8 mouse cellular contexts compared by ENCODE assay signal in genomic region chr4:46304757-46305384, GRCm38 (mm10). TPM values are rescaled to one million over a fixed set of nuclear protein-coding genes. Genes with fewer than 3 reads are reported as not detected.
DNase-seq lines count a peak whose midpoint lies in the region; ATAC-seq and TF ChIP-seq lines count a peak whose summit lies in the region.

No protein-coding gene starts in this region.

- H3K4me1 ChIP-seq in ES-E14 (ENCODE audit: control insufficient read depth in 2 of 2, insufficient read depth in 2 of 2, low read length in 2 of 2, poor library complexity in 1 of 2): peaks cover 0 to 2% of the 10 kb centered on the region in 2 experiments; a peak in 1 of 4 replicates
- H3K4me1 ChIP-seq in forebrain, embryonic 16.5 days (replicated peaks; ENCODE audit: control insufficient read depth, insufficient read depth, low read length): peaks cover 13% of the 10 kb centered on the region
- no peaks in the 10 kb centered on the region for H3K4me1 ChIP-seq in lung, embryonic 14.5 days (ENCODE audit: insufficient read depth)

- ATAC-seq in forebrain, embryonic 16.5 days: peak; percentile 93
- ATAC-seq in lung, embryonic 14.5 days (ENCODE audit: insufficient read depth): peak; percentile 79
- ATAC-seq in neutrophil, adult 5-6 weeks (ENCODE audit: extremely low read depth, insufficient number of reproducible peaks, low FRiP score, poor library complexity, severe bottlenecking): peak; percentile 45; the same call in 1 of the 2 replicates

- H3K27ac ChIP-seq in ES-E14 (ENCODE audit: insufficient read depth, low read depth, low read length, poor library complexity, severe bottlenecking): no peak overlapping the region
- peak overlapping the region; percentile 26; the same call in 1 of the 2 replicates for H3K27ac ChIP-seq in forebrain, embryonic 16.5 days (ENCODE audit: low read length)
- H3K27ac ChIP-seq in lung, embryonic 14.5 days (ENCODE audit: low read depth): no peak overlapping the region

- intact Hi-C loops in heart, postnatal 36 days (cut with DNase I): loop anchor here (2.0 to 5.0 kb wide), 2 partner anchors 82 to 102 kb away; partner anchors contain the start of gene Trmo

- H3K9ac ChIP-seq in ES-E14 (ENCODE audit: insufficient read depth, low read depth, low read length, poor library complexity, severe bottlenecking): peak overlapping the region; percentile 91
- H3K9ac ChIP-seq in forebrain, embryonic 16.5 days (replicated peaks; ENCODE audit: low read depth, low read length): peak overlapping the region; percentile 81
- H3K9ac ChIP-seq in lung, embryonic 14.5 days: peak overlapping the region; percentile 68

- no peaks in the 10 kb centered on the region for H3K9me3 ChIP-seq in ES-E14 (ENCODE audit: control insufficient read depth, insufficient read depth, low read depth, low read length)
- H3K9me3 ChIP-seq in forebrain, embryonic 16.5 days (ENCODE audit: control insufficient read depth, low read length): no peaks in the 10 kb centered on the region
- no peaks in the 10 kb centered on the region for H3K9me3 ChIP-seq in lung, embryonic 14.5 days (ENCODE audit: low read depth, low read length)

- H3K27me3 ChIP-seq in forebrain, embryonic 16.5 days (replicated peaks; ENCODE audit: control insufficient read depth, insufficient read depth, low read length): peaks cover 4% of the 10 kb centered on the region; the same call in 1 of the 2 replicates
- H3K27me3 ChIP-seq in lung, embryonic 14.5 days (ENCODE audit: insufficient read depth, low read length): no peaks in the 10 kb centered on the region

- H3K4me2 ChIP-seq in forebrain, embryonic 16.5 days (ENCODE audit: low read length): peak overlapping the region; percentile 79
- H3K4me2 ChIP-seq in lung, embryonic 14.5 days: peak overlapping the region; percentile 83

- TF ChIP-seq CTCF in lung, embryonic 14.5 days (IDR thresholded peaks at IDR 0.05; ENCODE audit: low read depth): peak; percentile 37; the same call in 1 of the 2 replicates

- in situ Hi-C loops in ES-E14 (cut with MboI; ENCODE audit: low sequenced_read_pairs in 2 of 2, unreplicated experiment in 2 of 2): no loop called here

- no peaks in the 10 kb centered on the region for H3K36me3 ChIP-seq in ES-E14 (ENCODE audit: control insufficient read depth, insufficient read depth, low read length, poor library complexity, severe bottlenecking)
- no peaks in the 10 kb centered on the region for H3K36me3 ChIP-seq in forebrain, embryonic 16.5 days (ENCODE audit: control insufficient read depth, insufficient read depth)
- no peaks in the 10 kb centered on the region for H3K36me3 ChIP-seq in lung, embryonic 14.5 days (ENCODE audit: insufficient read depth)

- peak overlapping the region; percentile 77 to 88 for H3K4me3 ChIP-seq in ES-E14 (ENCODE audit: insufficient read depth in 1 of 2, low read depth in 1 of 2, low read length in 2 of 2, poor library complexity in 1 of 2, severe bottlenecking in 1 of 2)
- peak overlapping the region; percentile 76 for H3K4me3 ChIP-seq in forebrain, embryonic 16.5 days (replicated peaks; ENCODE audit: low read length)
- H3K4me3 ChIP-seq in lung, embryonic 14.5 days (ENCODE audit: low read depth, low read length): peak overlapping the region; percentile 73

- under 1% methylated on average over 71 of the region's 78 CpGs for WGBS in forebrain, embryonic 16.5 days
- under 1% methylated on average over 57 of the region's 78 CpGs for WGBS in lung, embryonic 14.5 days

- DNase-seq in ES-E14 (ENCODE audit: low read depth, low spot score): no peak
- DNase-seq in cerebellum, adult 18-20 months: peak; percentile 88 to 96
- DNase-seq in heart, postnatal 36 days: peak; percentile 91 to 92
- DNase-seq in layer of hippocampus, adult 8-10 months (ENCODE audit: low spot score in 2 of 2): peak; percentile 26 to 76
- peak; percentile 90 for DNase-seq in lung, embryonic 14.5 days
- peak; percentile 22 to 49 for DNase-seq in thymus, adult 18-20 months

TF ChIP-seq in ES-E14, 5 proteins besides CTCF, POLR2A, EP300 and RAD21:
- TF ChIP-seq ZNF384 (IDR thresholded peaks at IDR 0.05; ENCODE audit: low read depth, low read length) (0 out of 2 replicates have a peak, but pooled peaks have one; percentile 51), ZC3H11A (IDR thresholded peaks at IDR 0.05; ENCODE audit: borderline replicate concordance, low read depth, low read length) (no peak)

RNA-seq across cellular contexts. Expression of gene Foxe1, which starts 38.5 kb away (rescaled TPM):
- total RNA-seq in ES-E14 (2012; rRNA removed): 0.21 and 0.22 TPM in 2 replicates
- polyA plus RNA-seq in forebrain, embryonic 16.5 days (2015; fragmentation: Nextera tagmentation; extraction: Ambion mirVana): not detected in 2 replicates
- total RNA-seq in heart, postnatal 36 days (2021): not detected
- total RNA-seq in layer of hippocampus, adult 8-10 months (2022): not detected
- not detected in 2 replicates for polyA plus RNA-seq in lung, embryonic 14.5 days (2014; fragmentation: Nextera tagmentation; extraction: Ambion mirVana)
- total RNA-seq in neutrophil, adult 5-6 weeks (2017): not detected in 2 replicates
